Mouse (Mus musculus) testis, postnatal 14 days (tissue): ENCODE data around the gene Edc3.
A peak's percentile ranks its signal among the peaks of the same experiment; 100 is the strongest.
"Not testable (repeated sequence)": the region's sequence is repeated elsewhere in the genome, so short reads cannot be mapped to it uniquely, and the experiment has no call there.

ENCODE experiments used
- DNase-seq: peaks from one replicate; pipeline ENCODE4 v3.0.0; 2021; ENCODE audit warnings: low spot score

Edc3 gene

DNA sequence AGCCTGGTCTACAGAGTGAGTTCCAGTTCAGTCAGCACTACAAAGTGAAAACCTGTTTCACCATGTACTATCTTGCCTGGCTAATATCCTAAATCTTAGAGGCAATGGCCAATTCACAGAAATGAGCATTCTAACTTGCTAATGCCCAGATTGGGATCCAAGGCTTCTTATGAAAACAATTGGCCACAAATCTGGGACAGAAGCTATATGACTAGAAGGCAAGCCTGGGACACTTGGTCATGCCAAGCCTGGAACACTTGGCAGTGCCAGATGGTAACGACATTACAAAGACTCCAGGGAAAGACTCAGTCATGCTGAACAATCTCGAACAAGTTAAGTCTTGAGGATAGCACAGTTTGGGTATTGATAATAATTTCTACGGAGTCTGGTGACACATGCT lies 1.8 kb upstream of the Edc3 start:
- no peak for DNase-seq

DNA sequence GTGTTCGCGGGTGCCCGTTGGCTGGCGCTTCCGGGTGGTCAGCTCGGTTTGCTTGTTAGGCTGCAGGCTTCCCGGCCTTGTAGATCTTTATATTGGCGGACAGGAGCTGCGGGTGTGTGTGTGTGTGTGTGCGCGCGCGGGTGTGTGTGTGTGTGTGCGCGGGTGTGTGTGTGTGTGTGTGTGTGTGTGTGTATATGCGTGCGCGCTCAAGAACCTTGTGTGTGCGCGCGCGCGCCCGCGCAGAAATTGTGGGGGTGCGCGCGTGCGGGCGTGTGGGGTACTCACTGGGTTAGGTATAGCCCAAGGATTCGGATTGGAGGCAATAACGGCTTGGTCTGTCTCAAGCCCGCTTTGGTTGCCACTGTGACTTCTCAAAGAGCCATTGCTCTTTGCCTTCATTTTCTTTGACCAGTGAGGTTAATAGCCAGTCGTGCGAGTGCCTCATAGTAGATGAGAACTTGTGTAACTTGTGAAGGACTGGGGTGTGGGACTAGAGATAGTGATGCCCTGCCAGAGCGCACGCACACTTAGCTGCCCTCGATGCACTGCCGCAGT lies 457 bp downstream of the Edc3 start:
- no peak for DNase-seq

DNA sequence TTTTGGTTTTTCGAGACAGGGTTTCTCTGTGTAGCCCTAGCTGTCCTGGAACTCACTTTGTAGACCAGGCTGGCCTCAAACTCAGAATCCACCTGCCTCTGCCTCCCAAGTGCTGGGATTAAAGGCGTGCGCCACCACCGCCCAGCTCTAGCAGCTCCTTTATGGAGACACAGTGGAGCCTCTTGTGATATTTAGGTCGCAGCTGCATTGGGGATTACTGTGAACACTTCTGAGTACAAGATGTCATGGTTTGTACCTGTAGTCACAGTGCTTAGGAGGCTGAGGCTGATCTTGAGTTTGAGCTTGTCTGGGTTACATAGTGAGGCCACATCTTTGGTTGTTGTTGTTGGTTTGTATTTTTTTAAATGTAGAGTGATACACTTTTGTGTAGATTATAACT lies 1.9 kb downstream of the Edc3 start:
- not testable (repeated sequence) for DNase-seq

DNA sequence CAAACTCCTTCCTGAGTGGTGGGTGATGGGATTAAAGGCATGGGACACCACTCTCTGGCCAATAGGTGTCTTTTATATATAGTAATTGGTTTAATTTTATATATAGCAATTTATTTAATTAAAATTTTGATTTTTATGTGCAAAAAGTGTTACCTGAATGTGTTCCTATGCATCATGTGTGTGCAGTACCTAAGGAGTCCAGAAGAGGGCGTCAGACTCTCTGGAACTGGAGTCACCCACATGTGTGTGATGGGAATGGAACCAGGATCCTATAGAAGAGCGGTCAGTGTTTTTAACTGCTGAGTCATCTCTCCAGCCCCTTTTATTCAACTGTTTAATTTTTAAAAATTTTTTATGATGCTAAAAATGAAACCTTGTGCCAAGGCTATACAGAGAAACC lies 3.9 kb downstream of the Edc3 start:
- DNase-seq: no peak

DNA sequence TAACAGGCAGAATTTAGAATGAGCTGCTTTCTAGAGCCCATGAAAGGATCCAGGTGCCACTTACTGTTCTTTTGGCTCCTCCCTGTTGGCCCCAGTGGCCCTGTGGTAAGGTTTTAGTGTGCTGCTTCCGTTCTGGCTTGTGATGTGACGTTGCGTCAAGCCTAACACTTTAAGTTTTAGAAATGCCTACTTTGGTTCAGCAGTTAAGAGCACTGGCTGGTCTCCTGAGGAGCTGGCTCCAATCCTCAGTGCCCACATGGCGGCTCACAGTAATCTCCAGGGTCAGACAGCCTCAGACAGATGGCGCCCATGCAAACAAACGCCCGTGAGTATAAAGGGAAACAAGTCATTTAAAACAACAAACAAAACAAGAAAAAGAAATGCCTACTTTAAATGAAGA lies 10.1 kb downstream of the Edc3 start:
- no peak for DNase-seq

DNA sequence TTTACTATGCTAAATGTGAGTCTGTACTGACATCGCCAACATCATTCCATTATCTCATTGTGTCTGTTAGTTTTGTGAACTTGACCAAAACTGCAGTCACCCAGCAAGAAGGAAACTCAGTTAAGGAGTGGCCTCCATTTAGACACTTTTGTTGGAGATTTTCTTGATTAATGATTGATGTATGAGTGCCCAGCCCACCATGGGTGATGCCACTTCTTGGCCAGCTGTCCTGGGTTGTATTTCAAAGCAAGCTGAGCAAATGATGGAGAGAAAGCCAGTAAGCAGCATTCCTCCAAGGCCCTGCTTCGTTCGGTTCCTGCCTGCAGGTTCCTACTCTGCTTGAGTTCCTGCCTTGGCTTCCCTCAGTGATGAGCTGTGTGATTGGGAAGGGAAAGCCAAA lies 12.4 kb downstream of the Edc3 start:
- no peak for DNase-seq

DNA sequence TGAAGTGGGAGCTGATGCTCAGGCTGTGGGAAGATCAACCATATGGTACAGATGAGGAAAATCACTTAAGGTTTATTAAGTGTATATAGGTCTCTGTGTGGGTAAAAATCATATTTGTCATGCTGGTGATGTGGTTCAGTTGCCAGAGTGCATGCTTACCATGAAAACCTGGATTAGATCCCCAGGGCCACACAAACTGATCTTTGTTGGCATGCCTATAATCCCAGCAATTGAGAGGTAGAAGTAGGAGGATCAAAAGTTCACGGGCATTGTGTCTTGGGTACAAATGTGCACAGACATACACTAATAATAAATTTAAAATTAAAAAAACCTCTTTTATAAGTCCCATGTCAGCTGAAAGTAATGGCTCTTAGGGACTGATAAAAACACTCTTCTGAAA lies 14.0 kb downstream of the Edc3 start:
- DNase-seq: no peak

DNA sequence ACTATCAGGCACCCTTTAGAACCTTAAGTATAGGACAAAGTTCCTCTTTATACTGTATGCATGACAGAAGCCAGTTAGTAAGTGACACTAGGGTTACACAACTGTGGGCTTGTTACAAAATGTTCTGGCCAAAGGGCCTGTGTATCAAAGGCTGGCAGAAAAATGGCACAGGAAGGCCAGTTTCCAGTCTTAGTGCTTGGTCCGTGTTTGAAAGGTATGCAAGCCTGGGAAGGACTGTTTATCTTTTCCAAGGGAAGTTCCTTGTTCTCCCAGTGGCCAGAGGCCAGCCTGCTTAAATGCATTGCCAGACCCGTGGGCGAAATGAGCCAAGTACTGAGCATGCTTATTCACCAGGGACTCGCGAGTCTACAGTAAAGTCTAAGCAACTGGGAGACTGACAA lies 15.0 kb downstream of the Edc3 start:
- peak; percentile 48 for DNase-seq

DNA sequence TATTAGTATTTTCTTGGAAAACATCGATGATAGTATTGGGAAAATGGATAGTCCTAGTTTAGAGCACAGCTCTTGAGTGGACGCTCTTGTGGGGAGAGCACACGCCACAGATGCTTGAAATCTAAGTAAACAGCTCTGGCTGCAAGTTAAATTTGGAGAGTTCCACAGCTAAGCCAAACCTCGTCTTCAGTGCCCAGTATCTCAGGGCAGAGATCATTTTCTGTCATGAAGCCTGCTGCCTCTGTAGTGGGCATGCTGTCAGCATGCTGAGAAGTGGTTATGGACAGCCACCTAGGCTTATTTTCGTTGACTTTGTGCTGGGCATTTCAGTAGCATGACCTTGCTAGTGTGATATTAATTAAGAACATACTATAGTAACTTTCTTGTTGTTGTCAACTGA lies 15.5 kb downstream of the Edc3 start:
- no peak for DNase-seq

DNA sequence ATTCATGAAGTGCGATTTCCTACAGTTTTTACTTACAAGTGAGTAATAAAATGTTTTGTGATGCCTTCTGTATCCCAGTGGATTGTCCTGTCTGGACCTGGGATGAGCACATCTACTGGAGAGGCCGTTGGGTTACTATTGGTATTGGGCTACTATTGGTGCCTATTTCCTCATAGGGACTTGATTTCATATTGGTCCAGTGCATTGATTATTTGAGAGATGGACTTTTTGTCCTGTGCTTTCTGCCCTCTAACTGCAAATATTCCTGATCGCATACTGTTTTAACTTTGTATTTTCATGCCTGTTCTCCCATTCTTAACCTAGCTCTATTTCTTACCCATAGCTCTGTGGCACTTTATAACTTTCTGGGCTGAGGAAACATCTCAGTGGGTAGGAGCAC lies 16.4 kb downstream of the Edc3 start:
- no peak for DNase-seq

DNA sequence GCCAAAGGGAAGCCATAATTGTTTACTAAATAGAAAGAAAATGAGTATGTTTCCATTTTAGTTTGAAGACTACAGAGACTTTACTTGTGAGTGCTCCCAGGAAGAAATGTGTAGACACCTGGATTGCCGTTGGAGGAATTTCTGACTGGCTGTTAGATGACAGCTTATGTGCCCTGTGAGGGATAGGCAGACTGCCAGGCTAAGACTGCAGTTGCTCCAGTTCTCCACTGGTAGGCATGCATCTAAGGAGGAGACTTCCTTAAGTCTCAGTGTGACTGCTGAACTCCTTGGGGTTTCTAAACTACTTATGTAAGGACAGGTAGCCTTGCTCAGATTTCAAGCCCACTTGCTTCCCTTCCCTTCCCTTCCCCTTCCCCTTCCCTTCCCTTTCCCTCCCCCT lies 20.0 kb downstream of the Edc3 start:
- no peak for DNase-seq

DNA sequence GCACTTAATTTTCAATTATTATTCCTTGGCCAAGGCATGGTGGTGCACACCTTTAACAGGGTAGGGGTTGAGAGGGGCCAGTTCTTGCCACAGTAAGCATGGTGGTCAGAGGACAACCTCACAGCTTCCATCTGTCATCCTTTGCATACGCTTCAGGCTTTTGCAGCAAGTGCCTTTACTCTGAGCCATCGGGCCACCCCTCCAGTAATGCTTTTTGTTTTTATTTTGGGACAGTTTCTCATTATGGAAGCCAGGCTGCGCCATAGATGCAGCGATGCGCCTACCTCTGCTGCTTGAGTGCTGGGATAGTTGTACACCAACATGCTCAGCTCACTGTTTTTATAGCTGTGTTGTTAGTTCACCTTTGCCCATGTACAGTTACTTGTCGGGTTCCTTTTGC lies 25.3 kb downstream of the Edc3 start:
- no peak for DNase-seq

DNA sequence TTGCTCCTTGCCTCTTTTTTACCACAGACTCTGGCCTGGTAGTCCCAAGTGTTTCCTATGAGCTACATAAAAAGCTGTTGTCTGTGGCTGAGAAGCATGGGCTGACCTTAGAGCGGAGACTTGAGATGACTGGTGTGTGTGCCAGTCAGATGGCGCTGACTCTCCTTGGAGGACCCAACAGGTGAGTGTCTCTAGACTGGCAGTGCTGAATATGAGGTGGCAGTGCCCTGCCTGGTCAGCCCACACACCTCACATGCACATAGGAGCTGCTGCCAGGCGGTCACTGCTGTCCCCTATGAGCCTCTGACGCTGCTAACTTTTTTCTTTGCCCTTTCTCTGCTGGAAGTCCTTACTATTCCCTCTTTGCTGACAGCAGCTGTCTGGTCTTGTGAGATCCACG lies 31.5 kb downstream of the Edc3 start:
- DNase-seq: no peak

DNA sequence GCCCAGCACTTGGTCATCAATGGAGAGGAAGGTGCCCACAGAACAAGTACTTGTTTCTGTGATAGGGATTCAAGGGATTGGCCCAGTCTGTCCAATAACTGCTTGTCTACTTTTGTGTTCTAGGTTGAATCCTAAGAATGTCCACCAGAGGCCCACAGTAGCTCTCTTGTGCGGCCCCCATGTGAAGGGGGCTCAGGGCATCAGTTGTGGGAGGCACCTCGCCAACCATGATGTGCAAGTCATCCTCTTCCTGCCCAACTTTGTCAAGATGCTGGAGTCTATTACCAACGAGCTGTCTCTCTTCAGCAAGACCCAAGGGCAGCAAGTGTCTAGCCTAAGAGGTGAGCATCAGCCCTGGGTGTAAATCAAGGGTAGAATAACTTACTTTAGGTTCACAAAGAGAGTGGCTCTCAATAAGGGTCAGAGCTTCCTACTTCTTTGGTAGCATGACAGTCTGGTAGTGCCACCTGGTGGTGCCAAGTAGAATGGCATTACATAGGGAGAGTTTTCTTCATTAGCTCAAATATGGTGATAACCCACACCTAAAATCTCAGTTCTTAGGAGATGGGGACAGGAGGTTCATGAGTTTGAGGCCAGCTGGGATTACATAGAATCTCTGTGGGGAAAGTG lies 36.2 kb downstream of the Edc3 start:
- no peak for DNase-seq

DNA sequence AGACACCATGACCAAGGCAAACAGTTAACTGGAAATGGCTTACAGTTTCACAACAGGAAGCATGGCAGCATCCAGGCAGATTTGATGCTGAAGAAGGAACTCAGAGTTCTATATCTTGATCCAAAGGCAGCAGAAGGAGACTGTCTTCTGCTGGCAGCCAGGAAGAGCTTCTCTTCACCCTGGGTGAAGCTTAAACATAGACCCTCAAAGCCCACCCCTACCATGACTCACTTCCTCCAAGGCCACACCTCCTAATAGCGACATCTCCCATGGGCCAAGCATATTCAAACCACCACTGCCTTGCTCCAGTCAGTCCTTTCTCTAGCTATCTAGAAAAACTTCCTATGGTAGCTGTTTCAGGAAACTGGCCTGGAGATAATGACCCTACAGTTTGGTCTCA lies 38.7 kb downstream of the Edc3 start:
- no peak for DNase-seq

DNA sequence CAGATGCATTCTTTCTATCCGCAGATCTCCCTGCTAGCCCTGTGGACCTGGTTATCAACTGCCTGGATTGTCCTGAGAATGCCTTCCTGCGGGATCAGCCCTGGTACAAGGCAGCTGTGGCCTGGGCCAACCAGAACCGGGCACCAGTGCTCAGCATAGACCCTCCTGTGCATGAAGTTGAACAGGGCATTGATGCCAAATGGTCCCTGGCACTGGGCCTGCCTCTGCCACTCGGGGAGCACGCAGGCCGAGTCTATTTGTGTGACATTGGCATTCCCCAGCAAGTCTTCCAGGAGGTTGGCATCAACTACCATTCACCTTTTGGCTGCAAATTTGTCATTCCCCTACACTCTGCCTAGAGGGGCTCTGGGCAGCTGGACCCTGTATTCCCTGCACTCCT lies 39.8 kb downstream of the Edc3 start:
- no peak for DNase-seq

DNA sequence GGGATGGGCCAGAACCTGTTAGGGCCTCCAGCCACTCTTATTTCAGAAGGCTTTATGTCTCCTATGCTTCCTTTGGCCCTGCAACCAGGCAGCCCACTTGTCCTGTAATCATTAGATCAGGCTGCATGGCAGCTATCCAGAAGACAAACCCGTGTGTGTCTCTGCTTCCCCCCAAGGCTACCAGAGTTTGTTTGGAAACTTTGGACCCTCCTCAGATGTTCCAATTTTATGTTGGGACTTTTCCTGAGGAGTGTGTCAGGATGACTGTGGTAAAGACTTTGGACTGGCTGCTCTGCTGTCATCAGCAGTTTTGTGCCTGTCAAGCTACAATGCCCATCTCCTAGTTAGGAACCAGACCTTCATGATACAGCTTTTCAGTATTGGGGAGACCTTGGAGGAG lies 40.5 kb downstream of the Edc3 start:
- DNase-seq: no peak

DNA sequence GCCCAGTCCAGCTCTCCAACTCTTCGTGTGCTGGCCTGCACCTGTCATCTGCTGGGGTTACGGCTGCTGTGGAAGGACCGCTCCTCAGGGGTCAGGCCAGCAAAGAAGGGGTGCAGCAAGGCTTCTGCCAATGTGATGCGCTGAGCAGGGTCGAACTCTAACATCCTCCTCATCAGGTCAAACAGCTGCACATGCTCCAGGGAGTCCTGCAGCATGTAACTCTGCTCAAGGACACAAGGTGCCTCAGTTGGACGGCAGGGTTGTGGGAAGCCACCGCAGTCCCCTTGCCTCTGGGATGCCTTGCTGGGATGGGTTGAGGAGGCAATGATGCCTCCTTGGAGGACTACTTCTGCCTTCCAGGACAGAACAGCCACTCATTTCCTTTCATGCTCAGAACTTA lies 42.6 kb downstream of the Edc3 start:
- DNase-seq: no peak

DNA sequence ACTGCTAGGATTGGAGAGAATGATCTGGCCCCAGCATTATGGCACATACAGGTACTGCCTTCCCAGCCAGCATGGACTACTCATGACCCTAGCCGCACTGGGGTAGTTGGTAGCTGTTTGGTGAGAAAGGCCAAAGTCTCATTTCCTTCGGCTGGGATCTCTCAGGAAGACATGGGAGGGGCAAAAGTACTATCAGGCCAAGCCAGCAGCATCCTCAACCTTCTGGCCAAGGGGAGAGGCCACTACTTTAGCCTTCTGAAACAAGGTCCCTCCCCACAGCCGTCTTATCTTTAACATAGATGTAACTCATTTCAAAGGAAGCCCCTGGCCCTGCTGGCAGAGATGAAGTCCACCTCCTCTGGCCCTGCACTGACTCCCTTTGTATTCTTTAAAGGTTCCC lies 49.2 kb downstream of the Edc3 start:
- no peak for DNase-seq

DNA sequence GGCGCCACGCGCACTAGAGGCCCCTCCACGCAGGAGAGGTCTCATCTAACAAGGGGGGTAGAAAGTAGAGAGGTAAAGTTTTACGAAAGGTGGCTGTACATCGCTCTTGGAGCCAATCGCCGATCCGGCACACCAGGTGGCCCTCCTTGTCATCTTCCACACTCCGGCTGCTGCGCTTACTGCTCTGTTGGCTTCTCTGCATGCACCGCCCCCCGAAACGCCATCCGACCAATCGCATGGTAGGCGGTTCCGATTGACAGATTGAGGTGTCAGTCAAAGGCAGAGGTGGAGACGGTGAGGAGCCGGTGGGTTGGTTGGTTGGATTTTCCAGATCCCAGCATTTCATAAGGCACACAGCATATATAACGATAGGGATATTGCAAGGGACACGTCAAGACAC lies 50.2 kb downstream of the Edc3 start:
- no peak for DNase-seq

DNA sequence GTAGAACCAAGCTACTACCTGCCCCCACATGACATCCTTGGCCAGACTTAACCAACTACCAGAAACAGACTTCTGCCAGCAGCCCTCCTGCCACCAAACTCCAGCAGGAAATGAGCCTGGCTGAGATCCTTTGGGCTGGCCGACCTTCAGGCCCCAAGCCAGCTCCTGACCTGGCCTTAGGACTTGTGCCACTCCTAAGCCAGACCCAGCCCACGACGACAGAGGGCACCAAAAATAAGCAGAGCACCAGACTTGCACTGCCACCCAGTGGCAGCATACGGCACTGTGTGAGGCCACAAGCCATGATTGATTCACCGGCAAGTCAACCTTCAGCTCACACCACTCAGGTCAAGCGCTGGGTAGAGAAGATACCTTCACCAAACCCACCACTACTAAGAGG lies 50.9 kb downstream of the Edc3 start:
- DNase-seq: peak; percentile 32

DNA sequence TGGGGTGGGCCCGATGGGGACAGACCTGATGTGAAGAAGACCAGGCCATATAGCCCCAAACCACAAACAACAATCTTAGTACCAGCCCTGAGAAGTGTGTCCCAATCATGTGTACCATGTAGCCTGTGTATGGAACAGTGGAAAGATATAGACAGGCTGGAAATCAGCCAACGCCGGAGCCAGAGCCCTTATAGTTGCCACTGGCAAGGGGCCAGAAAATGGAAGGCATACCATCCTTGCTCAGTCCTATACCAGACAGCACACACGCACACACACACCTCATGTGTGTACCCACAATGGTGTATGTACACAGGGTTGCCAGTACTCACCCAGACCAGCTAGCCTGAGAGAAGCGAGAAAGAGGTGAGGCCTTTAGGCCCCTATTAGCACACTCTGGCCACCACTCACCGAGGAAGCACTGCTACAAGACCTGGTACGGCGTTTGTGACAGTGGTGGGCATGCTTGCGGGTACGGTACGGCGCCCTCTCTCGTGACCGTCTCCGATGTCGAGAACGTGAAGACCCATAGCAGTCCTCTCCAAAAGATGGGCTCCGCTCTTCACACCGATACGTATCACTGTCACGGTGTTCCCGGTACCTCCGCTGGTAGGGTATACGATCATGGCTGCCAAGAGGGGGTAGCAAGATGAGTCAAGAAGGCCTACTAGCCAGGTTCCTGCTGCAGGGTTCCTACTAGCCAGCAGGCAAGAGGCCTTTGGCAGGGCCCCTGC lies 52.2 kb downstream of the Edc3 start:
- DNase-seq: no peak

DNA sequence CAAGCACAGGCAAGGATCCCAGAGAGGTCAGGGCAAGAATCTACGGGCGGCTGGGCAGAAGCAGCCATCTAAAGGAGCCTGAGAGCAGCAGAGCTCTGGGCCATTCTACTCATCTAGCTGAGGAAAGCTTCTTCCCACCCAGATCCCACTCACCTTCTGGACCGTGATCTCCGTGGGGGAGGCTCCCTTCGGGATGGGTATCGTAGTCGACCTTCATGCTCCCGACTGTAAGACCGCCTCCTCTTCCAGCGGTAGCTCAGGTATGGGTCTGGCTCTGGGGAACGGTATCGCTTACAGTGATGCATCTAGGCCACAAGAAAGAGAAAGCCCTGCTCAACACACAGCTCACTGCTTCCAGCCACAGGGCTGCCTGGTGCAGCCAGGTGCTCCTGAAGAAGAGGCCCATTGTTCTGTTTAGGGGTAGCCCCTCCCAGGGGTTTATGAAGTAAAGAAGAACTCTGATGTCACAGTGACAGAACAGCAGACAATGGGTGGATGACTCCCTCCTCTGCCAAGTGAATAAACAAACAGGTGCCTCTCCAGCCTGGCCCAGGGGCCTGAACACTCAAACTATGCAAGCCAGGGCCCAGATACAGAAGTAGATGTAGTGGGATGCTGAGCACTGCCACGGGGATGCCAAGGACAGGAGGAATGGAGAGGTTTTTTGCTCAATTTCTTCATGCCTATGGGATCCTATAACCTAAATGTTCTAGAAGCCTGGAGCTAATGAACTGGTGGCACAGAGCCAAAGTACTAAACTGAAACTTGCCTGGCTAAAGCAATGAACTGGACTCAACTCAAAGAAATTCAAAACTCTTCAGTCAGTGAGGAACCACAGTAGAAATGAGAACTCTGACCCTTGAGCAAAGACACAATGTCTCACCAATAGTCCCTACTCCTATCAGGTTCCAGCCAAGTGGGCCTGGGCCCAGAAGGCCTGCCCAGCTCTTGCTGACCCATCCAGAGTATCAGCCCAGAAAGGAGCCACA lies 53.5 kb downstream of the Edc3 start:
- DNase-seq: no peak
